ENCODE assay signal across 9 mouse cellular contexts in genomic region chr9:117393626-117394525, GRCm38 (mm10).
DNase-seq lines count a peak whose midpoint lies in the region; ATAC-seq lines count a peak whose summit lies in the region.
"Had no signal": no experiment of that assay in that cellular context is flagged by ENCODE, and none has a peak within 500 bp of the region (broad histone marks: within the 10 kb centered on the region; RNA-seq: fewer than 3 reads in every experiment).

No protein-coding gene starts in this region.

- peak; percentile 38; the same call in 1 of the 2 replicates for ATAC-seq in hindbrain, embryonic 15.5 days (ENCODE audit: low FRiP score, low read depth)
- peak; percentile 37; the same call in 1 of the 2 replicates for ATAC-seq in heart, embryonic 13.5 days (ENCODE audit: extremely low read depth, insufficient number of reproducible peaks, low FRiP score, low TSS enrichment)
- no peak for ATAC-seq in stomach, embryonic 15.5 days (ENCODE audit: insufficient read depth, low FRiP score, low read depth)

- no peak overlapping the region for H3K4me3 ChIP-seq in hindbrain, embryonic 15.5 days
- H3K4me3 ChIP-seq in hindbrain, embryonic 10.5 days = no peak overlapping the region
- H3K4me3 ChIP-seq in heart, embryonic 13.5 days = no peak overlapping the region
- H3K4me3 ChIP-seq in stomach, embryonic 15.5 days (replicated peaks) = no peak overlapping the region
- H3K4me3 ChIP-seq: myocyte had no signal

- H3K4me2 ChIP-seq in hindbrain, embryonic 15.5 days = no peak overlapping the region
- H3K4me2 ChIP-seq in heart, embryonic 13.5 days = peak overlapping the region; percentile 37
- no peak overlapping the region for H3K4me2 ChIP-seq in stomach, embryonic 15.5 days

- H3K9me3 ChIP-seq in hindbrain, embryonic 15.5 days = no peaks in the 10 kb centered on the region
- H3K9me3 ChIP-seq in hindbrain, embryonic 10.5 days = no peaks in the 10 kb centered on the region
- no peaks in the 10 kb centered on the region for H3K9me3 ChIP-seq in heart, embryonic 13.5 days
- H3K9me3 ChIP-seq in stomach, embryonic 15.5 days = no peaks in the 10 kb centered on the region

- no peaks in the 10 kb centered on the region for H3K36me3 ChIP-seq in hindbrain, embryonic 15.5 days
- H3K36me3 ChIP-seq in hindbrain, embryonic 10.5 days = no peaks in the 10 kb centered on the region
- no peaks in the 10 kb centered on the region for H3K36me3 ChIP-seq in heart, embryonic 13.5 days
- no peaks in the 10 kb centered on the region for H3K36me3 ChIP-seq in stomach, embryonic 15.5 days

- H3K27me3 ChIP-seq in hindbrain, embryonic 15.5 days = no peaks in the 10 kb centered on the region
- no peaks in the 10 kb centered on the region for H3K27me3 ChIP-seq in hindbrain, embryonic 10.5 days (ENCODE audit: insufficient read depth, poor library complexity, severe bottlenecking)
- no peaks in the 10 kb centered on the region for H3K27me3 ChIP-seq in heart, embryonic 13.5 days (replicated peaks)
- H3K27me3 ChIP-seq in stomach, embryonic 15.5 days (replicated peaks) = no peaks in the 10 kb centered on the region

- WGBS in hindbrain, embryonic 15.5 days = 52% methylated on average over 18 of the region's 18 CpGs
- WGBS in hindbrain, embryonic 10.5 days = 87% methylated on average over 18 of the region's 18 CpGs
- 36% methylated on average over 18 of the region's 18 CpGs for WGBS in heart, embryonic 13.5 days
- WGBS in stomach, embryonic 15.5 days = 35% methylated on average over 18 of the region's 18 CpGs

- H3K9ac ChIP-seq in hindbrain, embryonic 15.5 days = no peak overlapping the region
- peak overlapping the region; percentile 6; the same call in 1 of the 2 replicates for H3K9ac ChIP-seq in heart, embryonic 13.5 days
- H3K9ac ChIP-seq in stomach, embryonic 15.5 days = no peak overlapping the region

- H3K27ac ChIP-seq in hindbrain, embryonic 15.5 days (replicated peaks) = 0 out of 2 replicates have a peak overlapping the region, but pooled peaks have one; percentile 2
- H3K27ac ChIP-seq in hindbrain, embryonic 10.5 days = no peak overlapping the region
- H3K27ac ChIP-seq in heart, embryonic 13.5 days (replicated peaks) = no peak overlapping the region
- peak overlapping the region; percentile 32; the same call in 1 of the 2 replicates for H3K27ac ChIP-seq in stomach, embryonic 15.5 days

- intact Hi-C loops in gastrocnemius, postnatal 36 days (cut with DNase I) = no loop called here

- peaks cover 7% of the 10 kb centered on the region for H3K4me1 ChIP-seq in hindbrain, embryonic 15.5 days (replicated peaks)
- no peaks in the 10 kb centered on the region for H3K4me1 ChIP-seq in hindbrain, embryonic 10.5 days (replicated peaks)
- H3K4me1 ChIP-seq in heart, embryonic 13.5 days = peaks cover 12% of the 10 kb centered on the region
- H3K4me1 ChIP-seq in stomach, embryonic 15.5 days = peaks cover 6% of the 10 kb centered on the region; the same call in 1 of the 2 replicates

- DNase-seq in hindbrain, embryonic 10.5 days (ENCODE audit: low spot score) = no peak
- peak; percentile 37 to 48 for DNase-seq in adrenal gland, postnatal 36 days
- peak; percentile 67 to 74 for DNase-seq in kidney, postnatal 36 days
- no peak for DNase-seq in layer of hippocampus, postnatal 36 days
- no peak for DNase-seq in gastrocnemius, postnatal 36 days

Comparison
In these comparisons a context has a peak if more than half of its experiments do, and no peak if none do; other contexts are left out.
1. H3K27ac ChIP-seq: peak in hindbrain, embryonic 15.5 days (single experiment) and stomach, embryonic 15.5 days (single experiment); none in hindbrain, embryonic 10.5 days (single experiment) and heart, embryonic 13.5 days (single experiment).
2. DNase-seq: peak in adrenal gland, postnatal 36 days (2 of 2) and kidney, postnatal 36 days (2 of 2); none in hindbrain, embryonic 10.5 days (single experiment), layer of hippocampus, postnatal 36 days (0 of 2) and gastrocnemius, postnatal 36 days (0 of 2).